Mouse (Mus musculus): ENCODE data around the gene Bptf. TPM values are rescaled to one million over a fixed set of nuclear protein-coding genes. Genes with fewer than 3 reads are reported as not detected.

Bptf gene
- polyA plus RNA-seq, 1 experiment from 2014 or later: 16.1 TPM

- Histone ChIP-seq H3K36me3 (peaks cover 17% of the 10 kb centered on the region), H3K4me2 (no peak overlapping the region), H3K9me3 (replicated peaks) (no peaks in the 10 kb centered on the region), H3K9ac (no peak overlapping the region), H3K27me3 (no peaks in the 10 kb centered on the region), H3K4me3 (no peak overlapping the region), H3K4me1 (replicated peaks) (peaks cover 20% of the 10 kb centered on the region), H3K27ac (peak overlapping the region; percentile 33; the same call in 1 of the 2 replicates)
- ATAC-seq (replicated peaks; ENCODE audit: insufficient number of reproducible peaks, insufficient read depth, low FRiP score, low read depth): no peak
- WGBS: 32% methylated on average over 10 of the region's 10 CpGs
Measured at GRCm38 (mm10) chr11:107113881-107114557, 17.9 kb downstream of the Bptf start.

- no peak overlapping the region for H3K27ac ChIP-seq
Measured at GRCm38 (mm10) chr11:107113112-107113511, 18.8 kb downstream of the Bptf start.

GRCm38 (mm10) chr11:107109669-107110068 is 22.3 kb downstream of the Bptf start:
- H3K27ac ChIP-seq: no peak overlapping the region
- H3K36me3 ChIP-seq: peaks cover 17% of the 10 kb centered on the region
- H3K4me3 ChIP-seq: no peak overlapping the region
- ATAC-seq (replicated peaks; ENCODE audit: insufficient number of reproducible peaks, insufficient read depth, low FRiP score, low read depth): no peak
- no peak overlapping the region for H3K4me2 ChIP-seq
- H3K27me3 ChIP-seq: no peaks in the 10 kb centered on the region
- H3K9ac ChIP-seq: no peak overlapping the region
- WGBS: 87% methylated on average over 8 of the region's 8 CpGs
- H3K4me1 ChIP-seq (replicated peaks): peaks cover 20% of the 10 kb centered on the region
- no peaks in the 10 kb centered on the region for H3K9me3 ChIP-seq (replicated peaks)

More at GRCm38 (mm10) chr11:107113112-107113511, 18.8 kb downstream of the Bptf start:
- H3K4me1 ChIP-seq (replicated peaks): peaks cover 16% of the 10 kb centered on the region
- H3K4me3 ChIP-seq: no peak overlapping the region
- H3K9me3 ChIP-seq (replicated peaks): no peaks in the 10 kb centered on the region
- no peak for ATAC-seq (replicated peaks; ENCODE audit: insufficient number of reproducible peaks, insufficient read depth, low FRiP score, low read depth)
- H3K9ac ChIP-seq: no peak overlapping the region
- H3K4me2 ChIP-seq: no peak overlapping the region
- H3K36me3 ChIP-seq: peaks cover 17% of the 10 kb centered on the region
- no peaks in the 10 kb centered on the region for H3K27me3 ChIP-seq
- WGBS: 62% methylated on average over 4 of the region's 4 CpGs

- peaks cover 16% of the 10 kb centered on the region for H3K4me1 ChIP-seq (replicated peaks)
- no peak overlapping the region for H3K27ac ChIP-seq
- no peak overlapping the region for H3K9ac ChIP-seq
- no peaks in the 10 kb centered on the region for H3K27me3 ChIP-seq
- H3K4me3 ChIP-seq: no peak overlapping the region
- 90% methylated on average over 2 of the region's 2 CpGs for WGBS
- no peak overlapping the region for H3K4me2 ChIP-seq
- H3K9me3 ChIP-seq (replicated peaks): no peaks in the 10 kb centered on the region
- peaks cover 20% of the 10 kb centered on the region for H3K36me3 ChIP-seq
- ATAC-seq (replicated peaks; ENCODE audit: insufficient number of reproducible peaks, insufficient read depth, low FRiP score, low read depth): no peak
Measured at GRCm38 (mm10) chr11:107108892-107109291, 23.0 kb downstream of the Bptf start.

- no peak overlapping the region for H3K9ac ChIP-seq
- ATAC-seq (replicated peaks; ENCODE audit: insufficient number of reproducible peaks, insufficient read depth, low FRiP score, low read depth): no peak
- H3K4me1 ChIP-seq (replicated peaks): peaks cover 28% of the 10 kb centered on the region
- peaks cover 20% of the 10 kb centered on the region for H3K36me3 ChIP-seq
- H3K4me3 ChIP-seq: no peak overlapping the region
- no peaks in the 10 kb centered on the region for H3K27me3 ChIP-seq
- H3K4me2 ChIP-seq: no peak overlapping the region
- 74% methylated on average over 4 of the region's 4 CpGs for WGBS
- H3K9me3 ChIP-seq (replicated peaks): no peaks in the 10 kb centered on the region
- no peak overlapping the region for H3K27ac ChIP-seq
Measured at GRCm38 (mm10) chr11:107107725-107108078, 24.2 kb downstream of the Bptf start.

GRCm38 (mm10) chr11:107106978-107107724 is 24.8 kb downstream of the Bptf start:
- ATAC-seq (replicated peaks; ENCODE audit: insufficient number of reproducible peaks, insufficient read depth, low FRiP score, low read depth): 0 out of 2 replicates have a peak, but pooled peaks have one; percentile 40
- H3K36me3 ChIP-seq: peaks cover 20% of the 10 kb centered on the region
- peaks cover 33% of the 10 kb centered on the region for H3K4me1 ChIP-seq (replicated peaks)
- H3K4me2 ChIP-seq: no peak overlapping the region
- H3K9me3 ChIP-seq (replicated peaks): no peaks in the 10 kb centered on the region
- peak overlapping the region; percentile 40 for H3K27ac ChIP-seq
- H3K27me3 ChIP-seq: no peaks in the 10 kb centered on the region
- WGBS: 70% methylated on average over 12 of the region's 12 CpGs
- no peak overlapping the region for H3K9ac ChIP-seq
- H3K4me3 ChIP-seq: no peak overlapping the region

- no peak overlapping the region for H3K9ac ChIP-seq
- WGBS: 86% methylated on average over 8 of the region's 8 CpGs
- H3K4me2 ChIP-seq: no peak overlapping the region
- H3K4me1 ChIP-seq (replicated peaks): peaks cover 40% of the 10 kb centered on the region
- no peak for ATAC-seq (replicated peaks; ENCODE audit: insufficient number of reproducible peaks, insufficient read depth, low FRiP score, low read depth)
- no peaks in the 10 kb centered on the region for H3K9me3 ChIP-seq (replicated peaks)
- H3K27ac ChIP-seq: no peak overlapping the region
- no peaks in the 10 kb centered on the region for H3K27me3 ChIP-seq
- no peak overlapping the region for H3K4me3 ChIP-seq
- peaks cover 20% of the 10 kb centered on the region for H3K36me3 ChIP-seq
Measured at GRCm38 (mm10) chr11:107106461-107106860, 25.5 kb downstream of the Bptf start.

- Histone ChIP-seq H3K27me3 (no peaks in the 10 kb centered on the region), H3K4me1 (replicated peaks) (peaks cover 48% of the 10 kb centered on the region), H3K9ac (no peak overlapping the region), H3K9me3 (replicated peaks) (no peaks in the 10 kb centered on the region), H3K4me2 (no peak overlapping the region), H3K4me3 (no peak overlapping the region), H3K36me3 (peaks cover 7% of the 10 kb centered on the region; the same call in 1 of the 2 replicates), H3K27ac (no peak overlapping the region)
- no peak for ATAC-seq (replicated peaks; ENCODE audit: insufficient number of reproducible peaks, insufficient read depth, low FRiP score, low read depth)
- whole genome bisulfite sequencing: 55% methylated on average over 5 of the region's 5 CpGs
Measured at GRCm38 (mm10) chr11:107105227-107105626, 26.7 kb downstream of the Bptf start.

- Histone ChIP-seq H3K27me3 (no peaks in the 10 kb centered on the region), H3K4me2 (no peak overlapping the region), H3K4me1 (replicated peaks) (peaks cover 48% of the 10 kb centered on the region), H3K36me3 (0 out of 2 replicates have a peak, but pooled peaks cover 6% of the 10 kb centered on the region), H3K27ac (peak overlapping the region; percentile 49; the same call in 1 of the 2 replicates), H3K9ac (no peak overlapping the region), H3K9me3 (replicated peaks) (no peaks in the 10 kb centered on the region), H3K4me3 (no peak overlapping the region)
- WGBS: 86% methylated on average over 2 of the region's 2 CpGs
- ATAC-seq (replicated peaks; ENCODE audit: insufficient number of reproducible peaks, insufficient read depth, low FRiP score, low read depth): no peak
Measured at GRCm38 (mm10) chr11:107103736-107104135, 28.2 kb downstream of the Bptf start.

GRCm38 (mm10) chr11:107103224-107103589 is 28.7 kb downstream of the Bptf start:
- Histone ChIP-seq H3K9me3 (replicated peaks) (no peaks in the 10 kb centered on the region), H3K4me1 (replicated peaks) (peaks cover 48% of the 10 kb centered on the region), H3K9ac (no peak overlapping the region), H3K4me2 (no peak overlapping the region), H3K4me3 (no peak overlapping the region), H3K27me3 (no peaks in the 10 kb centered on the region), H3K36me3 (peaks cover 9% of the 10 kb centered on the region; the same call in 1 of the 2 replicates), H3K27ac (peak overlapping the region; percentile 54)
- WGBS: 40% methylated on average over 2 of the region's 2 CpGs
- no peak for ATAC-seq (replicated peaks; ENCODE audit: insufficient number of reproducible peaks, insufficient read depth, low FRiP score, low read depth)

- Histone ChIP-seq H3K27me3 (no peaks in the 10 kb centered on the region), H3K9me3 (replicated peaks) (no peaks in the 10 kb centered on the region), H3K4me2 (no peak overlapping the region), H3K36me3 (peaks cover 14% of the 10 kb centered on the region; the same call in 1 of the 2 replicates), H3K4me3 (no peak overlapping the region), H3K4me1 (replicated peaks) (peaks cover 47% of the 10 kb centered on the region), H3K9ac (no peak overlapping the region), H3K27ac (peak overlapping the region; percentile 54)
- ATAC-seq (replicated peaks; ENCODE audit: insufficient number of reproducible peaks, insufficient read depth, low FRiP score, low read depth): no peak
- WGBS: 46% methylated on average over 11 of the region's 11 CpGs
Measured at GRCm38 (mm10) chr11:107102465-107103223, 29.3 kb downstream of the Bptf start.
